Mouse (Mus musculus): ENCODE data around the gene Stbd1. TPM values are rescaled to one million over a fixed set of nuclear protein-coding genes. Genes with fewer than 3 reads are reported as not detected.

Gene Stbd1
- polyA plus RNA-seq, 1 experiment from 2014 or later = 87.2 TPM

GRCm38 (mm10) chr5:92604452-92605247 lies 1.8 kb downstream of the Stbd1 start:
- Histone ChIP-seq H3K4me2 (ENCODE audit: low read length) (peak overlapping the region; percentile 85), H3K27me3 (ENCODE audit: control insufficient read depth, insufficient read depth, low read length) (no peaks in the 10 kb centered on the region; the same call in 1 of the 2 replicates), H3K4me3 (ENCODE audit: control insufficient read depth in 1 of 2, insufficient read depth in 1 of 2, low read depth in 1 of 2, low read length in 2 of 2) (peak overlapping the region; percentile 25 to 84), H3K9ac (ENCODE audit: low read length) (peak overlapping the region; percentile 96), H3K36me3 (ENCODE audit: control insufficient read depth, insufficient read depth, low read length) (peaks cover 22% of the 10 kb centered on the region), H3K9me3 (ENCODE audit: control insufficient read depth, low read length) (no peaks in the 10 kb centered on the region), H3K4me1 (ENCODE audit: control insufficient read depth in 2 of 2, insufficient read depth in 2 of 2, low read length in 2 of 2) (peaks cover 10 to 14% of the 10 kb centered on the region in 2 experiments), H3K27ac (replicated peaks in 1 of 2; ENCODE audit: control insufficient read depth in 1 of 2, insufficient read depth in 1 of 2, low read depth in 2 of 2, low read length in 2 of 2) (peak overlapping the region; percentile 11 to 52; a peak in 3 of 4 replicates)
- no peak for ATAC-seq (ENCODE audit: insufficient number of reproducible peaks, insufficient read depth, low FRiP score, low read depth)
- 42% methylated on average over 10 of the region's 10 CpGs for WGBS

GRCm38 (mm10) chr5:92607492-92608229 lies 4.8 kb downstream of the Stbd1 start:
- 83% methylated on average over 5 of the region's 5 CpGs for WGBS
- Histone ChIP-seq H3K9me3 (ENCODE audit: control insufficient read depth, low read length) (no peaks in the 10 kb centered on the region), H3K4me2 (ENCODE audit: low read length) (no peak overlapping the region)

GRCm38 (mm10) chr5:92612756-92613155 lies 9.9 kb downstream of the Stbd1 start:
- Histone ChIP-seq H3K9me3 (ENCODE audit: control insufficient read depth, low read length) (no peaks in the 10 kb centered on the region), H3K4me1 (ENCODE audit: control insufficient read depth in 2 of 2, insufficient read depth in 2 of 2, low read length in 2 of 2) (no peaks in the 10 kb centered on the region), H3K4me3 (ENCODE audit: control insufficient read depth in 1 of 2, insufficient read depth in 1 of 2, low read depth in 1 of 2, low read length in 2 of 2) (no peak overlapping the region), H3K36me3 (ENCODE audit: control insufficient read depth, insufficient read depth, low read length) (no peaks in the 10 kb centered on the region), H3K9ac (ENCODE audit: low read length) (no peak overlapping the region), H3K4me2 (ENCODE audit: low read length) (no peak overlapping the region), H3K27ac (replicated peaks in 1 of 2; ENCODE audit: control insufficient read depth in 1 of 2, insufficient read depth in 1 of 2, low read depth in 2 of 2, low read length in 2 of 2) (no peak overlapping the region), H3K27me3 (ENCODE audit: control insufficient read depth, insufficient read depth, low read length) (no peaks in the 10 kb centered on the region)
- ATAC-seq (ENCODE audit: insufficient number of reproducible peaks, insufficient read depth, low FRiP score, low read depth) = no peak
- WGBS = 87% methylated on average over 4 of the region's 4 CpGs

More at GRCm38 (mm10) chr5:92607492-92608229, 4.8 kb downstream of the Stbd1 start:
- H3K27ac ChIP-seq (replicated peaks in 1 of 2; ENCODE audit: control insufficient read depth in 1 of 2, insufficient read depth in 1 of 2, low read depth in 2 of 2, low read length in 2 of 2) = no peak overlapping the region
- H3K27me3 ChIP-seq (ENCODE audit: control insufficient read depth, insufficient read depth, low read length) = no peaks in the 10 kb centered on the region
- H3K4me3 ChIP-seq (ENCODE audit: control insufficient read depth in 1 of 2, insufficient read depth in 1 of 2, low read depth in 1 of 2, low read length in 2 of 2) = no peak overlapping the region
- H3K4me1 ChIP-seq (ENCODE audit: control insufficient read depth in 2 of 2, insufficient read depth in 2 of 2, low read length in 2 of 2) = peaks cover 10 to 14% of the 10 kb centered on the region in 2 experiments
- no peak overlapping the region for H3K9ac ChIP-seq (ENCODE audit: low read length)
- no peak for ATAC-seq (ENCODE audit: insufficient number of reproducible peaks, insufficient read depth, low FRiP score, low read depth)
- peaks cover 22% of the 10 kb centered on the region for H3K36me3 ChIP-seq (ENCODE audit: control insufficient read depth, insufficient read depth, low read length)

GRCm38 (mm10) chr5:92621883-92622282 lies 19.0 kb downstream of the Stbd1 start:
- WGBS = 81% methylated on average over 5 of the region's 5 CpGs
- Histone ChIP-seq H3K9ac (ENCODE audit: low read length) (no peak overlapping the region), H3K27ac (replicated peaks in 1 of 2; ENCODE audit: control insufficient read depth in 1 of 2, insufficient read depth in 1 of 2, low read depth in 2 of 2, low read length in 2 of 2) (no peak overlapping the region), H3K4me1 (ENCODE audit: control insufficient read depth in 2 of 2, insufficient read depth in 2 of 2, low read length in 2 of 2) (no peaks in the 10 kb centered on the region), H3K4me2 (ENCODE audit: low read length) (no peak overlapping the region), H3K27me3 (ENCODE audit: control insufficient read depth, insufficient read depth, low read length) (no peaks in the 10 kb centered on the region), H3K4me3 (ENCODE audit: control insufficient read depth in 1 of 2, insufficient read depth in 1 of 2, low read depth in 1 of 2, low read length in 2 of 2) (no peak overlapping the region), H3K36me3 (ENCODE audit: control insufficient read depth, insufficient read depth, low read length) (no peaks in the 10 kb centered on the region), H3K9me3 (ENCODE audit: control insufficient read depth, low read length) (0 out of 2 replicates have a peak, but pooled peaks cover 4% of the 10 kb centered on the region)
- ATAC-seq (ENCODE audit: insufficient number of reproducible peaks, insufficient read depth, low FRiP score, low read depth) = no peak

GRCm38 (mm10) chr5:92627896-92628295 lies 25.1 kb downstream of the Stbd1 start:
- ATAC-seq (ENCODE audit: insufficient number of reproducible peaks, insufficient read depth, low FRiP score, low read depth) = peak; percentile 90
- WGBS = 16% methylated on average over 7 of the region's 7 CpGs
- Histone ChIP-seq H3K4me1 (ENCODE audit: control insufficient read depth in 2 of 2, insufficient read depth in 2 of 2, low read length in 2 of 2) (peaks cover 8 to 18% of the 10 kb centered on the region in 2 experiments; a peak in 3 of 4 replicates), H3K27me3 (ENCODE audit: control insufficient read depth, insufficient read depth, low read length) (no peaks in the 10 kb centered on the region), H3K36me3 (ENCODE audit: control insufficient read depth, insufficient read depth, low read length) (no peaks in the 10 kb centered on the region), H3K9ac (ENCODE audit: low read length) (no peak overlapping the region), H3K9me3 (ENCODE audit: control insufficient read depth, low read length) (0 out of 2 replicates have a peak, but pooled peaks cover 4% of the 10 kb centered on the region), H3K27ac (replicated peaks in 1 of 2; ENCODE audit: control insufficient read depth in 1 of 2, insufficient read depth in 1 of 2, low read depth in 2 of 2, low read length in 2 of 2) (peak overlapping the region; percentile 81 to 88), H3K4me2 (ENCODE audit: low read length) (peak overlapping the region; percentile 35), H3K4me3 (ENCODE audit: control insufficient read depth in 1 of 2, insufficient read depth in 1 of 2, low read depth in 1 of 2, low read length in 2 of 2) (no peak overlapping the region)

GRCm38 (mm10) chr5:92633526-92633925 lies 30.7 kb downstream of the Stbd1 start:
- Histone ChIP-seq H3K27me3 (ENCODE audit: control insufficient read depth, insufficient read depth, low read length) (no peaks in the 10 kb centered on the region), H3K4me1 (ENCODE audit: control insufficient read depth in 2 of 2, insufficient read depth in 2 of 2, low read length in 2 of 2) (peaks cover 4 to 7% of the 10 kb centered on the region in 2 experiments; a peak in 3 of 4 replicates), H3K9ac (ENCODE audit: low read length) (no peak overlapping the region), H3K27ac (replicated peaks in 1 of 2; ENCODE audit: control insufficient read depth in 1 of 2, insufficient read depth in 1 of 2, low read depth in 2 of 2, low read length in 2 of 2) (no peak overlapping the region), H3K4me3 (ENCODE audit: control insufficient read depth in 1 of 2, insufficient read depth in 1 of 2, low read depth in 1 of 2, low read length in 2 of 2) (no peak overlapping the region), H3K4me2 (ENCODE audit: low read length) (no peak overlapping the region), H3K9me3 (ENCODE audit: control insufficient read depth, low read length) (no peaks in the 10 kb centered on the region), H3K36me3 (ENCODE audit: control insufficient read depth, insufficient read depth, low read length) (no peaks in the 10 kb centered on the region)
- WGBS = 51% methylated on average over 4 of the region's 4 CpGs
- no peak for ATAC-seq (ENCODE audit: insufficient number of reproducible peaks, insufficient read depth, low FRiP score, low read depth)

- 80% methylated on average over 3 of the region's 3 CpGs for WGBS
- Histone ChIP-seq H3K27me3 (ENCODE audit: control insufficient read depth, insufficient read depth, low read length) (no peaks in the 10 kb centered on the region), H3K4me3 (ENCODE audit: control insufficient read depth in 1 of 2, insufficient read depth in 1 of 2, low read depth in 1 of 2, low read length in 2 of 2) (no peak overlapping the region), H3K4me1 (ENCODE audit: control insufficient read depth in 2 of 2, insufficient read depth in 2 of 2, low read length in 2 of 2) (no peaks in the 10 kb centered on the region), H3K36me3 (ENCODE audit: control insufficient read depth, insufficient read depth, low read length) (no peaks in the 10 kb centered on the region), H3K27ac (replicated peaks in 1 of 2; ENCODE audit: control insufficient read depth in 1 of 2, insufficient read depth in 1 of 2, low read depth in 2 of 2, low read length in 2 of 2) (no peak overlapping the region), H3K4me2 (ENCODE audit: low read length) (no peak overlapping the region), H3K9me3 (ENCODE audit: control insufficient read depth, low read length) (no peaks in the 10 kb centered on the region), H3K9ac (ENCODE audit: low read length) (no peak overlapping the region)
- no peak for ATAC-seq (ENCODE audit: insufficient number of reproducible peaks, insufficient read depth, low FRiP score, low read depth)
Measured at GRCm38 (mm10) chr5:92634916-92635315, 32.1 kb downstream of the Stbd1 start.
